Mouse (Mus musculus): ENCODE results near the gene Crlf3.
"Not testable (repeated sequence)": the region's sequence is repeated elsewhere in the genome, so short reads cannot be mapped to it uniquely, and the experiment has no call there.

Gene Crlf3

GRCm38 (mm10) chr11:80066373-80066772 lies 14.4 kb downstream of the Crlf3 start:
- not testable (repeated sequence) for DNase-seq (ENCODE audit: low spot score)

- DNase-seq (ENCODE audit: low spot score): peak; percentile 54
Observed at GRCm38 (mm10) chr11:80062159-80062558, 18.6 kb downstream of the Crlf3 start.

- no peak for DNase-seq (ENCODE audit: low spot score)
Observed at GRCm38 (mm10) chr11:80056141-80056540, 24.6 kb downstream of the Crlf3 start.

- DNase-seq (ENCODE audit: low spot score): no peak
Observed at GRCm38 (mm10) chr11:80054659-80055058, 26.1 kb downstream of the Crlf3 start.

GRCm38 (mm10) chr11:80053171-80053570 lies 27.6 kb downstream of the Crlf3 start:
- DNase-seq (ENCODE audit: low spot score): no peak

GRCm38 (mm10) chr11:80052456-80052855 lies 28.3 kb downstream of the Crlf3 start:
- DNase-seq (ENCODE audit: low spot score): no peak

GRCm38 (mm10) chr11:80050088-80050487 lies 30.7 kb downstream of the Crlf3 start:
- DNase-seq (ENCODE audit: low spot score): no peak

GRCm38 (mm10) chr11:80046856-80047255 lies 33.9 kb downstream of the Crlf3 start:
- no peak for DNase-seq (ENCODE audit: low spot score)

- DNase-seq (ENCODE audit: low spot score): no peak
Observed at GRCm38 (mm10) chr11:80043419-80043817, 37.4 kb downstream of the Crlf3 start.

- DNase-seq (ENCODE audit: low spot score): peak; percentile 54
Observed at GRCm38 (mm10) chr11:80042615-80043418, 38.0 kb downstream of the Crlf3 start.

- no peak for DNase-seq (ENCODE audit: low spot score)
Observed at GRCm38 (mm10) chr11:80037495-80037894, 43.3 kb downstream of the Crlf3 start.

GRCm38 (mm10) chr11:80021306-80021705 lies 59.5 kb downstream of the Crlf3 start:
- no peak for DNase-seq (ENCODE audit: low spot score)

- no peak for DNase-seq (ENCODE audit: low spot score)
Observed at GRCm38 (mm10) chr11:80019792-80020191, 61.0 kb downstream of the Crlf3 start.

GRCm38 (mm10) chr11:80016533-80016932 lies 64.3 kb downstream of the Crlf3 start:
- not testable (repeated sequence) for DNase-seq (ENCODE audit: low spot score)

Data from testis, postnatal 10 days (tissue).